Mouse (Mus musculus): ENCODE data around the gene Pepd. TPM values are rescaled to one million over a fixed set of nuclear protein-coding genes. Genes with fewer than 3 reads are reported as not detected.

Pepd gene
- polyA plus RNA-seq, 1 experiment = 82.9 TPM

DNA sequence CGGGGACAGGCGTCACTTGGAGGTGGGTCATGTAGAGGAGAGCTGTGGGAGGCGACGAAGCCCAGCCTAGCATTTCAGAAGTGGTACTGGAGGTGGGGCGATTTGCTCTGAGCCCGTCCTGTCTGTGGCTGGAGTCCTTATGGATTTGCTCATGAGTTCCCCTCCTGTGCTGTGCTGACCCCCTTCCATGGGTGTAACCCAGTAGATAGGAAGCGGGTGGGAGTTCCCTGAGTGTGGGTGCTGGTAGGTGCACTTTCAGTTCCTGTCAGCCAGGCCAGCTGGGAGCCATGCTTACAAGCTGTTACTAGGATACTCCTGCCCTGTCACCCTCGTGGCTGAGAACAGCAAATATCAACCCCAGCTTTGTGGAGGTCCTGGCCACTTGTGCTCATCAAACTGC lies 6.2 kb downstream of the Pepd start:
- Histone ChIP-seq H3K4me3 (ENCODE audit: insufficient read depth, poor library complexity, severe bottlenecking) (no peak overlapping the region), H3ac (ENCODE audit: control insufficient read depth, insufficient read length, low read depth) (no peak overlapping the region), H3K79me3 (ENCODE audit: low read depth) (peaks cover 3% of the 10 kb centered on the region), H3K36me3 (ENCODE audit: control insufficient read depth, insufficient read depth) (no peaks in the 10 kb centered on the region), H3K79me2 (ENCODE audit: control insufficient read depth, insufficient read depth) (peaks cover 37% of the 10 kb centered on the region), H3K27me3 (ENCODE audit: control insufficient read depth, insufficient read depth, insufficient read length) (no peaks in the 10 kb centered on the region)
- TF ChIP-seq USF1 (IDR thresholded peaks at IDR 0.05; ENCODE audit: low read depth) (no peak), MYOD1 (IDR thresholded peaks at IDR 0.05; ENCODE audit: control insufficient read depth, insufficient read length, low read depth) (no peak), CTCF (IDR thresholded peaks at IDR 0.05; ENCODE audit: control insufficient read depth, insufficient read depth, insufficient read length) (no peak), MYOG (IDR thresholded peaks at IDR 0.05; ENCODE audit: control insufficient read depth, extremely low read depth, insufficient read length) (no peak), FOSL1 (IDR thresholded peaks at IDR 0.05; ENCODE audit: insufficient read depth, low read length, poor library complexity, severe bottlenecking) (no peak), CEBPB (IDR thresholded peaks at IDR 0.05; ENCODE audit: low read depth) (no peak), MAX (IDR thresholded peaks at IDR 0.05) (no peak)

DNA sequence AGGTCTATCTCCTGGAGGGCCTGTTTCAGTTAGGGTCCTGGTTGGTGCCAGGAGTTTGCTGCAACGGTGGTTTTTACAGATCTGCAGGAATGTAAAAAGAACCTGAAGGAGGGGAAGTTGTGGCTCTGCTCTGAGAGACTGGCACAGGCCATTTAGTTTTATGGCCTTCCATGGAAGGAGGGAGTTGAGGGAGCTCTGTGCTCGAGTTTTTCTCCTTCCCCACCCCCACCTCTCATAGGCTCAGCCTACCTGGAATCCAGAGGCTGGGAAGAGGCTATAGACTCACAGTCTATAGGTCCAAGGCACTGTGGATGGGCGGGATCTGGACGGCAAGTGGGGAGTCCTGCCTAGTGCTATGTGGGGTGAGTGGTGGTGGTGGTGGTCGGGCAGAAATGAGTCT lies 6.9 kb downstream of the Pepd start:
- peaks cover 32% of the 10 kb centered on the region for H3K79me2 ChIP-seq (ENCODE audit: control insufficient read depth, insufficient read depth)
- H3K36me3 ChIP-seq (ENCODE audit: control insufficient read depth, insufficient read depth) = no peaks in the 10 kb centered on the region
- TF ChIP-seq CTCF (IDR thresholded peaks at IDR 0.05; ENCODE audit: control insufficient read depth, insufficient read depth, insufficient read length) = no peak
- TF ChIP-seq FOSL1 (IDR thresholded peaks at IDR 0.05; ENCODE audit: insufficient read depth, low read length, poor library complexity, severe bottlenecking) = no peak
- no peak for TF ChIP-seq MYOD1 (IDR thresholded peaks at IDR 0.05; ENCODE audit: control insufficient read depth, insufficient read length, low read depth)
- TF ChIP-seq USF1 (IDR thresholded peaks at IDR 0.05; ENCODE audit: low read depth) = no peak
- no peak for TF ChIP-seq CEBPB (IDR thresholded peaks at IDR 0.05; ENCODE audit: low read depth)
- TF ChIP-seq MAX (IDR thresholded peaks at IDR 0.05) = no peak
- no peaks in the 10 kb centered on the region for H3K27me3 ChIP-seq (ENCODE audit: control insufficient read depth, insufficient read depth, insufficient read length)
- peaks cover 3% of the 10 kb centered on the region for H3K79me3 ChIP-seq (ENCODE audit: low read depth)
- H3K4me3 ChIP-seq (ENCODE audit: insufficient read depth, poor library complexity, severe bottlenecking) = no peak overlapping the region
- H3ac ChIP-seq (ENCODE audit: control insufficient read depth, insufficient read length, low read depth) = no peak overlapping the region

DNA sequence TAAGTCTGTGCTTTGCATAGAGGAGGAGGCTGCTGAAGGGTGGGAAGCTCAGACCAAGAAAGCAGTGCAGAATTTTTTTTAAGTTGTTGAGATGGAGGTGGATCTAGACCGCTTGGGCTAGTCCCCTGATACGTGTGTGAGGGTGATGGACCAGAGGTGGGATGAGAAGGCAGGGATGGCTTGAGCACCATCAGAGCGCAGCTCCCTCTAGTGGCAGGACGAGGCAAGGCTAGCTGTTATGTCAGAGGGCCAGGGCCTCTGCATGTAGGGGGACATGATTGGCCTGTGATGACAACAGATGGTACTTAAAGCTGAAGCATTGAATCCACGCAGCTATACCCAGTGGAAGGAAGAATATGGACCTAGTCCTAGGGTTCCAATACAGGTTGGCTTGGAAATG lies 7.6 kb downstream of the Pepd start:
- no peak overlapping the region for H3ac ChIP-seq (ENCODE audit: control insufficient read depth, insufficient read length, low read depth)
- no peaks in the 10 kb centered on the region for H3K36me3 ChIP-seq (ENCODE audit: control insufficient read depth, insufficient read depth)
- TF ChIP-seq CTCF (IDR thresholded peaks at IDR 0.05; ENCODE audit: control insufficient read depth, insufficient read depth, insufficient read length) (peak; percentile 53), FOSL1 (IDR thresholded peaks at IDR 0.05; ENCODE audit: insufficient read depth, low read length, poor library complexity, severe bottlenecking) (no peak)
- peaks cover 24% of the 10 kb centered on the region for H3K79me2 ChIP-seq (ENCODE audit: control insufficient read depth, insufficient read depth)
- H3K27me3 ChIP-seq (ENCODE audit: control insufficient read depth, insufficient read depth, insufficient read length) = no peaks in the 10 kb centered on the region
- H3K4me3 ChIP-seq (ENCODE audit: insufficient read depth, poor library complexity, severe bottlenecking) = no peak overlapping the region
- H3K79me3 ChIP-seq (ENCODE audit: low read depth) = peaks cover 3% of the 10 kb centered on the region

DNA sequence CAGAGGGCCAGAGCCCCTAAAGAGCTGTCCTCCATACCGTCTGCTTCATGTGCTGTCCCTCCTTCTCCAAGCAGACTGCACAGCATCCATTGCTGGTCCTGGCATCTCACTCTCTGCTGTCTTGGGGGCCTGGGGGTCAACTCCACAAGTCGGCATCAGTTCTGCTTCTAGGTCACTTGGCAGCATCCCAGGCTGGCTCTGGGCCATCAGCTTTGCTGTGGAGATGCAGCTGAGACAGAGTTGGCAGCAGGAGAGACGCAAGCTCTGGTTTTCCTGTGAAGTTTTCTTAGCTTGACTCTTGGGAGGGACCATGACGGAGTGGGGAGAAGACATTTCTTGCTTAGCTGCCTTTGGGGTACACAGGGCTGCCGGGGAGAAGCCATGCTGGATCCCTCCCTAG lies 13.0 kb downstream of the Pepd start:
- Histone ChIP-seq H3ac (ENCODE audit: control insufficient read depth, insufficient read length, low read depth) (no peak overlapping the region), H3K4me3 (ENCODE audit: insufficient read depth, poor library complexity, severe bottlenecking) (no peak overlapping the region), H3K79me2 (ENCODE audit: control insufficient read depth, insufficient read depth) (peaks cover under 1% of the 10 kb centered on the region), H3K79me3 (ENCODE audit: low read depth) (no peaks in the 10 kb centered on the region), H3K36me3 (ENCODE audit: control insufficient read depth, insufficient read depth) (no peaks in the 10 kb centered on the region), H3K27me3 (ENCODE audit: control insufficient read depth, insufficient read depth, insufficient read length) (no peaks in the 10 kb centered on the region)
- TF ChIP-seq USF1 (IDR thresholded peaks at IDR 0.05; ENCODE audit: low read depth) = no peak
- no peak for TF ChIP-seq MAX (IDR thresholded peaks at IDR 0.05)
- TF ChIP-seq CEBPB (IDR thresholded peaks at IDR 0.05; ENCODE audit: low read depth) = no peak
- no peak for TF ChIP-seq FOSL1 (IDR thresholded peaks at IDR 0.05; ENCODE audit: insufficient read depth, low read length, poor library complexity, severe bottlenecking)
- TF ChIP-seq MYOG (IDR thresholded peaks at IDR 0.05; ENCODE audit: control insufficient read depth, extremely low read depth, insufficient read length) = no peak
- no peak for TF ChIP-seq MYOD1 (IDR thresholded peaks at IDR 0.05; ENCODE audit: control insufficient read depth, insufficient read length, low read depth)
- TF ChIP-seq CTCF (IDR thresholded peaks at IDR 0.05; ENCODE audit: control insufficient read depth, insufficient read depth, insufficient read length) = no peak

DNA sequence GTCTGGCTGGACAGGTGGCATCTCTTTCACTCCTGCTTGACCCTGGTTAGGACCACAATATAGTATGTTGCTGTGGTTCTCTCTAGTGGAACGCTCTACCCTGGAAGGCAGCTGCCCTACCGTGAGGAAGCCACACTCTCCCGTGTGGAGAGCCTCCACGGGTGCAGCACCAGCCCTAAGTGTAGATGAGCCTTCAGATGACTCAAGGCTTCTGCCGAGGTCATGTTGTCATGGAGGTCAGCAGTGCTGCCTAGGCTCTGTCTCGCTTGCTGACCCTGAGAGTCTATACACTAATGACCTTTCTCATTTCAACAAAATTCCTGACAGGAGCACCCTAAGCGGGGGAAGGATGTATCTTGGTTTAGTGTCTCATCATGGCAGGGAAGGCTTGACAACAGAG lies 13.8 kb downstream of the Pepd start:
- H3K79me2 ChIP-seq (ENCODE audit: control insufficient read depth, insufficient read depth) = peaks cover 2% of the 10 kb centered on the region
- H3ac ChIP-seq (ENCODE audit: control insufficient read depth, insufficient read length, low read depth) = no peak overlapping the region
- TF ChIP-seq MYOG (IDR thresholded peaks at IDR 0.05; ENCODE audit: control insufficient read depth, extremely low read depth, insufficient read length) (no peak), CTCF (IDR thresholded peaks at IDR 0.05; ENCODE audit: control insufficient read depth, insufficient read depth, insufficient read length) (no peak), MYOD1 (IDR thresholded peaks at IDR 0.05; ENCODE audit: control insufficient read depth, insufficient read length, low read depth) (no peak), FOSL1 (IDR thresholded peaks at IDR 0.05; ENCODE audit: insufficient read depth, low read length, poor library complexity, severe bottlenecking) (no peak), MAX (IDR thresholded peaks at IDR 0.05) (no peak), USF1 (IDR thresholded peaks at IDR 0.05; ENCODE audit: low read depth) (no peak)
- no peaks in the 10 kb centered on the region for H3K27me3 ChIP-seq (ENCODE audit: control insufficient read depth, insufficient read depth, insufficient read length)
- H3K4me3 ChIP-seq (ENCODE audit: insufficient read depth, poor library complexity, severe bottlenecking) = no peak overlapping the region
- no peaks in the 10 kb centered on the region for H3K79me3 ChIP-seq (ENCODE audit: low read depth)
- no peaks in the 10 kb centered on the region for H3K36me3 ChIP-seq (ENCODE audit: control insufficient read depth, insufficient read depth)

DNA sequence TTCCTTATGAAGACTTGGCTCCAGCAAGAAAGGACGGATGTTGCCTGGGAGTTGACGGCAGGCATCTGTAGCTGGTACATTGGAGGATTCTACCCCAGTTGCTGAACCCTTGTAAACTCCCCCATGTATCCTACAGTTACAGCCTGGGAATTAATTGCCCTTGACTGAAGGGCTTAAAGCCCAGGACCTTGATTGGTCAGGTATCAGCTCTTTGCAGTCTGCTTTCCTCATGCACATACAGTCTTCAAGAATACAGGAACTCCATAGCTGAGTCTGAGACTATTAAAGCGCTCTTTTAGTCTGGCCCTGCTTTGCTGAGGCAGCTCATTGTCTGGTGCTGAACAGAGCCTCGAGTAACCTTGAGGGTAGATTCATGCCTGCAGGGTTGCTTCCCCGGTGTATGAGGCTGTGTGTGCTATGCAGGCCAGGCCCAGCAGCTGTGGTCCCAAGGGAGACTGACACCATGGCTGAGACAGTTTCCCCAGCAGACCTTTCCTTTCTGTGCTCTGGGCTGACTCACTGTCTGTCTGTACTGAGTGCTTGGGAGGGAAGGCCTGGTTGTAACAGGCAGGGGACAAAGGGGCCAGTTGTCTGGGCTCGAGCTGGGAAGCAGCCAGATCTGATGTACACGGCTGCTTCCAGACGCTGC lies 17.6 kb downstream of the Pepd start:
- peaks cover 12% of the 10 kb centered on the region for H3K79me2 ChIP-seq (ENCODE audit: control insufficient read depth, insufficient read depth)
- peaks cover 5% of the 10 kb centered on the region for H3K36me3 ChIP-seq (ENCODE audit: control insufficient read depth, insufficient read depth)
- H3ac ChIP-seq (ENCODE audit: control insufficient read depth, insufficient read length, low read depth) = no peak overlapping the region
- peak; percentile 84 for TF ChIP-seq MAX (IDR thresholded peaks at IDR 0.05)
- TF ChIP-seq MYOG (IDR thresholded peaks at IDR 0.05; ENCODE audit: control insufficient read depth, extremely low read depth, insufficient read length) = no peak
- no peak for TF ChIP-seq CTCF (IDR thresholded peaks at IDR 0.05; ENCODE audit: control insufficient read depth, insufficient read depth, insufficient read length)
- TF ChIP-seq MYOD1 (IDR thresholded peaks at IDR 0.05; ENCODE audit: control insufficient read depth, insufficient read length, low read depth) = peak; percentile 97
- H3K79me3 ChIP-seq (ENCODE audit: low read depth) = no peaks in the 10 kb centered on the region
- H3K4me3 ChIP-seq (ENCODE audit: insufficient read depth, poor library complexity, severe bottlenecking) = no peak overlapping the region
- no peaks in the 10 kb centered on the region for H3K27me3 ChIP-seq (ENCODE audit: control insufficient read depth, insufficient read depth, insufficient read length)

All from C2C12 (cell line).